Mouse (Mus musculus) cerebellum, adult 11-12 months (tissue): Measurements from ENCODE around the gene Zmynd15.
"Not testable (repeated sequence)": the region's sequence is repeated elsewhere in the genome, so short reads cannot be mapped to it uniquely, and the experiment has no call there.

Experiments
- DNase-seq: peaks from one replicate; pipeline ENCODE4 v3.0.0; 2022

Zmynd15 gene

DNA sequence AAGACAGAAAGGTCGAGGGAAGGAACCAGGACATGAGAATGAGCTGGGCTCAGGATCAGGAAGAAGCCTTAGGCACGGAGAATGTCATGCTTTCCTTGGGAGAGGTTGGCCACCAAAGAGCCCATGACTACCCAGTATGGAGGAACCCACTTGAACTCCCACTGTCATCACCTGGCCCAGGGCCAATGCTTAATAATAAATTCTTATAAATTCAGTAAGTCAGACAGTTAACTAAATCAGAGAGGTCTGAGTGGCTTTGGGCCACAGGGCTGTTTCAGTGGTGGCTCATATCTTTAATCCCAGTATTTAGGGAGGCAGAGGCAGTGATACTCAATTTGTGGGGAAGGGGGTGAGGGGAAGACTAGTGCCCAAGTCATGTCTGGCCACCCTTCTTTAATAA, 8.3 kb upstream of the Zmynd15 start:
- no peak for DNase-seq

DNA sequence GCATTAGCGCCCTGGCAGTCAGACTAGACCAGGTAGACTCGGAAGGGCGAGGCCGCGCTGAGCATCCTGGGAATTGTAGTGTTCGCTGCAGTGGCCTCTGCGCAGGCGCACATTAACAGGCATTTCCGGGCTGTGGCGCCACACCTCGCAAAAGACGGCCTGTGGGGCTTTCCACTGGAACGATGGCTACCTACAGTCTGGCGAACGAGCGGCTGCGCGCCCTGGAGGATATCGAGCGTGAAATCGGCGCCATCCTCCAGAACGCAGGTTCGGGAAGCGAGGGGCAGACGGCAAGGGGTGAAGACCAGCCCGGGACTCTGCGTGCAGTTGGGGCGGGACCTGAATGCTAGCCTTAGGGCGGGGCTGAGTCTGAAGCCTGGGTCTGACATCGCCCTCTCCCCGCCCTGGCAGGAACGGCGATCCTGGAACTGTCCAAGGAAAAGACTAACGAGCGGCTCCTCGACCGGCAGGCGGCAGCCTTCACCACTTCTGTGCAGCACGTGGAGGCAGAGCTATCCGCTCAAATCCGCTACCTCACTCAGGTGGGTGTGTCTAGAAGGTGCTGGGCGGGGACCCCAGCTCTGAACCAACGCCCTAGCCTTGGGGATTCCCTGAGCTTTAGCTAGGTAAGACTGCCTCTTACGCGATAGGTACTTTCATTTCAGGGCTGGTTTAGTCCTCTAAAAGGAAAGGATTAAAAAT, 7.3 kb upstream of the Zmynd15 start, which contains the start of gene Med11:
Gene Med11, plus strand, starts transcription at position 123 of the 702 bp plus-strand sequence.
- peak; percentile 97 for DNase-seq

DNA sequence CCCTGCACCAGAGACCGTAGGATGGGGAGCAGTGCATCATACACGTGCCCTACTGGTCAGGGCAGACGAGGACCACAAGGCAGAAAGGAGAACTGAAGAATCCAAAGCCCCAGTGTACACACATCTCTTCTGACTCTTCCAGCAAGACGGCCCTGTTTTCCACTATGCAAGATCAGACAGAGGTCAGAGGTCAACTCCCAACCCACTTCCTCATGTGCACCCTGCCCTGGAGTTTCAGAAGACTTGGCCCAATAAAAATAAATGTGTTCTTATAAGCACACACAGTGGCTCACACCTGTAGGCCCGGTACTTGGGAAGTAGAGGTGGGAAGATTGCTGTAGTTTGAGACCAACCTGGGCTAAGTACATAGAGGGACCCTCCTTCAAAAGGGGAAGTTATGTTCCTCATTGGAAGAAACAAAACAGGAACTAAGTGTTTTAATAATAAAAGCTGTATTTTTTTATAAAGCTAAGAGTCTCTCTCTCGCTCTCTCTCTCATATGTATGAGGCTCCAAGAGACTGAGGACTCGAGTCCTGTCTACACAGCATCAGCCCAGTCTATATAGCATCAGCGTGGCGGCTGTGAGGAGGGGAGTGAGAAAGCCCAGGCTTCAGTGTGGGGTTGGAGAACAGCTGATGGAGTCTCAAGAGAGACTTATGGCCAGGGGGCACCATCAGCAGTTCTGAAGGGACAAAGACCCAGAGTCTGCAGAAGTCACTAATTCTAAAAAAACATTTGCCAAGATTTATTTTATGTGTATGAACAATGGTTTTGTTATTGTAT, 5.8 kb upstream of the Zmynd15 start:
- no peak for DNase-seq

DNA sequence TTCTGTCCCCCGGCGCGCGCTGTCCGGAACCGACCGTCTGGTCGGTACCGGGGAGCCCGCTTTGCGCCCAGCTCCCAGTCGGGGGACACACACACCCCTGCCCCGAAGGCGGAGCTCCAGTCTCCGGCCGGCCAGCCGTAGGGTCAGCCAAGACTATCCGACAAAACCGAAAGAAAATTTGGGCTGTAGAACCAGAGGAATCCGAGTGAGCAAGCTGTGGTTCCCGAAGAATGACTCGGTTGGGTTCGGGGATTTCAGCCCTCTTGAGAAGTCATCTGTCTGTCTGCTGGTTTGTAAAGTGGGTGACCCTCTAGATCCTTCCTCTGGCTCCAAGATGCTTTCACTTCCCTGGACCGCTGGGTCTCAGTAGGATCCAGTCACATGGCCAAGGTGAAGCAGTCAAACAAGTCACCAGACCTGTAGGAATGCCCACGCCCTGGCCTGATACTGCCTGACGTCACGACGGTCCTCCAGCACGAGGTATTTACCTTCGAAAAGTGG, 418 bp downstream of the Zmynd15 start, which contains the start of gene Cxcl16:
Gene Cxcl16, minus strand, starts transcription at position 384 of the 501 bp plus-strand sequence.
- DNase-seq: no peak

DNA sequence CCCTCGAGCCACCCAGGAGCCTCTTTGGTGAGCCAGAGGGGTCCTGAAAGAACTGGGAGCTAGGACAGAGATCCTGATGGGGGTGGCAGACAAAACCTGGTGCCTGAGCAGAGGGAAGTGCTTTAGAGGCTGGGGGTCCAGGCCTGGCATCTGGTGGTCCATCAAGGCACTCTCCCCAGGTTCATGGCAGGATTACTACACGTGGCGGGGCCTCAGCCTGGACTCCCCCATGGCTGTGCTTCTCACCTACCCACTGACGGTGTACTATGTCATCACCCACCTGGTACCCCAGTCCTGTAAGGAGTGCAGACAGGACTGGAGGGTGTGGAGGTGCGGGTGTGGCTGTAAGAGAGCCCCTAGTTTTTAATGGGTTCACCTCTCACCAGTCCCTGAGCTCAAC, 4.7 kb downstream of the Zmynd15 start:
- no peak for DNase-seq

DNA sequence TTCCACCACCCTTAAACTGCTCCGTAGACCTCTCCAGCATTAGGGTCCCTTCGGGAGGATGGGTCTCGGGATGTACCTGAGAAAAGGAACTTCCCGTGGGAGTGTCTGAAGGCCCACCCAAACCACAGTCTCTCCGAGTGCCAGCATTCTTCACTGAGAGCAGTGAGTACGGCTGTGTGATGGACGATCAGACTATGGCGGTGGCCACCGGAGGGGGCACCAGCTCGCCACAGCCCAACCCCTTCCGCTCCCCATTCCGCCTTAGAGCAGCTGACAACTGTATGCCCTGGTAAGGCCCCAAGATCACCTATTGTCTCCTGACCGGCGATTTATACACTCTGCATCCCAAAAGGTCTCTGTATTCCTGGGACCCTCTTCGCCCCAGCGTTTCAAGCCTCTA, 6.0 kb downstream of the Zmynd15 start:
- DNase-seq: no peak

DNA sequence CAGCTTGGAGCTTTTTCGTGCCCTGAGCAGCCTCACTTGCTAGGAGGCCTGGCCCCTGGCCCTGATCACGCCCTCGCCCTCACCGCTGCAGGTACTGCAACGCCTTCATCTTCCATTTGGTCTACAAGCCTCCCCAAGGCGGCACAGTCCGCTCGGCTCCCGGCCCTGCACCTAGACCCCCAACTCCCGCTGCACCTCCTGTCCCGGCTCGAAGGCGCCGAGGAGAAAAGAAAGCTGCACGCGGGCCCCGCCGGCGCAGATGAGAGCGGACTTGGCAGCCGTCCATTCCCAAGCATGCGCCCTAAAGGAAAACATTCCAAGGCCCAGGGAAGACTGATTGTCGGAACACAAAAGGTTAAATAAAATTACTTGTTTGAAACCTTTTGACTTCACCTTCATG, 6.6 kb downstream of the Zmynd15 start:
- DNase-seq: no peak

DNA sequence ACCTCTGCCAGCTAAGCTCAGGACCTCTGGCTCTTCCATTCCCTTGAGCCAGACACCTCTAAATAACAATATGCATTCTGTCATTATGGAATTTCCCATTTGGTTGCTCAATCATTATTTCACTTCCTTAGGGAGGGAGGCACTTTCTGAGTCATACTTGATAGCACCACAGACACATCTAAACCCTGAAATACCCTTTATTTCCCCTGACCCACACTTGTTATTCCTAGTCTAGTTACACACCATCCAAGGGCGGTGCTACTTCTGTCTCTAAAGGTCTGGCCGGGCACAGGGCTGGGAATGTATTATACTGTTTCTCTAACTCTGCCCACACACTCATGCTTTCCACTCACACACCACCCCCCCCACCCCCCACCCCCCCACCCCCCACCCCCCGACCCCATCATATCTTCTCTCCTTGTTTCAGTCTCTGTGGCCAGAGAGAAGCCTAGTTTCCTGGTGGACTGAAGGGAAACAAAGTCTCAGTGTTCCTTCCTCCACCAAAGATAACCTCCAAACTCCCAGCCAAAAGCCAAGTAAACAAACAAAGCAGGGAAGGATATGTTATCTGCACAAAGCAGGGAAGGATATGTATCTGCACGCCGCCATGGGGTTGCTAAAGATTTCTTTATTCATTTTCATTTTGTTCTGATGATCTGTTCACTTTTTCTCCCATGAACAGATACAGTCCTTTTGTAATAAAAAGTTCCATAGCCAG, 8.8 kb downstream of the Zmynd15 start:
- DNase-seq: no peak

DNA sequence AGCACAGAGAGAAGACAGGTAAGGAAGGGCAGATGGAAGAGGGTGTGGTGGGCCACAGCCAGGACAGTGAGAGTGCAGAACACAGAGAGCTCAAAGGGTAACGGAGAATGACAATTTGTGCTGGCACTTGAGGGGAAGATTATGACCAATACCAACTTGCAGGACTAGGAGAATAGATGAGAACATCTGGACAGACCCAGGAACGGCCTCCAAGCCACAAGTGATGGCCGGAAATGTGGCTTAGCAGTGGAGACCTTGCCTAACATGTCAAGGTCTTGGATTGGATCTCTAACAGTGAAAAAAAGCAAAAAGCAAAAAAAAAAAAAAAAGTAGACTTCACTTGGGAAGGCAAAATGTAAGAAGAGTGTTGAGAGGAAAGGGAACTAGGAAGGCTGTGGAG, 10.5 kb downstream of the Zmynd15 start:
- no peak for DNase-seq

DNA sequence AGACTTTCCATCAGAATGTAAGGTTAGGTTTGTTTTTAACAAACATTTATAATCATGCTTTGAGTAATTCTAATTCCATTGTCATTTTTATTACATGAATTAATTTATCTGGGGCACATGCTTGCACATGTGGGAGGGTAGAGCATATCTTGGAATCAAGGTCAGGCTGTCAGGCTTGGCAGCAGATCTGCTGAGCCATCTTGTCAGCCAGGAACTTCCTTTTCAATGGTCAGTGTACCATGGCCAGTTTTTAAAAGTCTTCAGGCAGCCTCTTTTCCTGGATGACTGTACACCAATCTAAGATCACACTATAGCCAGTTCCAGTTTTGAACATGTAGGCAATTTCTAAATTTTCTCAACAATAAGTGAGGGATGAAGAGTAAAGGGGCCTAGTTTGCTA, 13.5 kb downstream of the Zmynd15 start:
- DNase-seq: no peak

DNA sequence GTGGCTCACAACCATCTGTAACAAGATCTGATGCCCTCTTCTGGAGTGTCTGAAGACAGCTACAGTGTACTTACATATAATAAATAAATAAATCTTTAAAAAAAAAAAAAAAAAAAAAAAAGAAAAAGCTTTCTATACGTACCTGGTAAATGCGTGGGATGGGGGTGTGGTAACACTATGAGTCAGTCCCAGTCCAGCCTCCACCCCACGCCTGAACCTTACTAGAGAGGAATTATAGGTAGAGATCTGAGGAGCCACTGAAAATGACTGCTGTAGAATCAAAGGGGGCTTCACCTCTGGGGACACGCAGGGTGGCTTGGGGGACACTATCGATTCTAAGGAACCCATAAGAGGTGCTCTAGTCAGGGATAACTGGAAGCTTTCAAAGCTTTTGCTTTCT, 14.1 kb downstream of the Zmynd15 start:
- DNase-seq: not testable (repeated sequence)

DNA sequence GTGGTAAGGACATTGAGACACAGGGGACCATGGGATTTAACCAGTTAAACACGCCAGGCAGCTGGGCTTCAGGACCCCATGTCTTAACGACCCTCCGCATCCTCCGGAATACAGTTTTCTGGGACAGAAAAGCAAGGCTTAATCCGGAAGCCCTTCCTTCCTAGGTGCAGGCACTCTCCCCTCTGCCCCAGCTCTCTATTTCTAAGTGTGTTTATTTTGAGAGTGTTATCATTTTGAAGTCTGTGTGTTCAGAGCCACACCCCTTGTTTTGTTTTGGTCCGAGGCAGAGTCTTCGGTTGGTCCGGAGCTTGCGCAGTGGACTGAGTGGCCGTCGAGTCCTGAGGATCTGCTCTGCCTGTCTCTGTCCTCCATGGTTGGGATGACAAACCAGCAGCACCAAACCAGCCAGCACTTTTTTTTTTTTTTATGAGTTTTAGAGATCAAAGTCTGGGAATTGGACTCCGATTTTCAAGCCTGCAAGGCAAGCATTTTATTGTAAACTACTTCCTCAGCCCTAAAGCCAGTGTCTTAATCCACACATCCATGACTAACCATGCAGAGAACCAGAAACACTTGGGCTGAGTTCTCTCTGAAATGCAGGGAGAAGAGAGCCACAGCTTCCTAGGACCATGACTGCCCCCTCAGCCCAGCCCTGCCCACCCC, 15.8 kb downstream of the Zmynd15 start:
- no peak for DNase-seq

DNA sequence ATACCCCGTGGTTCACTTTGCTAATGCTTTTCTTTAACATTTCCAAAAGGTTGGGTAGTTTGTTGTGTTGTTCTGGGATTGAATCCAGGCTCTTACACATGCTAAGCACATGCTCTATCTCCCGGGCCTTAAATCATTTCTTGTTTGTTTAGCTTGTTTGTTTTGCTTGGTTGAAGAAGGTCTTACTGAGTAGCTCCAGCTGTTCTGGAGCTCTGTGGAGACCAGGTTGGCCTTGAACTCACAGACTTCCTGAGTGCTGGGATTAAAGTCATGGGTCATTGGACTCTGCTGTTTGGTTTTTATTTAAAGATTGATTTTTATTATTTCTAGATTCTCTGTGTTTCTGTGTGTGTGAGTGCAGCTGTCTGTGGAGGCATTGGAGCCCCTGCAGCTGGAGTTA, 26.3 kb downstream of the Zmynd15 start:
- DNase-seq: no peak

DNA sequence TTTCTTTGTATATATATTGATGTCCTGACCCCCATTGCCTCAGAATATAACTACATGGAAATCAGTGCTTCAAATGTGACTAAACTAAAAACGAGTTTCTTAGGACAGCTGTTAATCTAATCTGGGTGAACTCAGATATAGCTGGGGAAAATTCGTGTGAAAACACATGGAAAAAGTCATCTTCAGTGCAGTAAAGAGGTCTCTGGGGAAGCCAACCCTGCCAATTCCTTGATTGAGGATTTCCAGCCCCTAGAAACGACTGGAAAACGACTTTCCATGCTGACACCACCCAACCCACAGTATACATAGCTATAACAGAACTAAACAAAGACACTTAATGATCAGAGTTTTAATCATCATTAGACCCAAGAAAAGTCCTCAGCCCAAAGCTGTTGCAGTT, 28.6 kb downstream of the Zmynd15 start:
- no peak for DNase-seq

DNA sequence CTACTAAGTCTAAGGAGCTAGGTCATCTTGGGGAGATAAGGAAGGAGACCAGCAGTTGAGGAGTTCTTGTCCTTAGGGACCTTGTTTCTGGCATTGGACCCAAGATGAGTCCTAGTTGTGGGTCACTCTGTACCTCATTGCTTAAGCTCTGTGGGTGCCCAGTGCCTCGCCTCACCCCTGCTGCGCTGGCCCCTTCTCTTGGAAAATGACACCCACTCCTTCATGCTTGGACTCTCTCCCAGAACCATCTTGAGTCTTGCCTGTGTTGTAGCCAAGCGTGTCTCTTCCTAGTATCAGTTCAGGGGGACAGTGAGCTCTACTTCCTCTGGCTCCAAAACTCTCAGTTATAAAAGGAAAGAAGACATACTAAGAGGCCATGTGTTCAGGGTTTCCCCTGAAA, 29.9 kb downstream of the Zmynd15 start:
- DNase-seq: no peak

DNA sequence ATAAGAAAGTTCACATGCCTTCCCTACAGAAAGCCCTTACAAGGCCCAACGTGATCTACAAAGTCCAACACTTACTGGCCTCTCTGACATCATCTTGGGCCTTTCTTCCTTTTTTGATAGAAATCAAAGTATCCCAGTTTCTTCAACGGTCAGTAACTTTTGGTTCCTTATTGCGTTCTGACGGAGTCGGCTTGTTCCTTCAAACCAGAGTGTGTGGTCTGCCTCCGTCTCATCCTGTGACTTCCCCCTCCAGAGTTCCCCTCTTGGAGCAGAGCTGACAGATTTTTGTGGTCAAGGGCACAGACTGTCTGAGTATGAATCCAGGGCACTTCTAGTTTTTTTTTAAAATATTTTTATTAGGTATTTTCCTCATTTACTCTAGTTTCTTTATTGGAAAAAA, 30.5 kb downstream of the Zmynd15 start:
- DNase-seq: no peak

DNA sequence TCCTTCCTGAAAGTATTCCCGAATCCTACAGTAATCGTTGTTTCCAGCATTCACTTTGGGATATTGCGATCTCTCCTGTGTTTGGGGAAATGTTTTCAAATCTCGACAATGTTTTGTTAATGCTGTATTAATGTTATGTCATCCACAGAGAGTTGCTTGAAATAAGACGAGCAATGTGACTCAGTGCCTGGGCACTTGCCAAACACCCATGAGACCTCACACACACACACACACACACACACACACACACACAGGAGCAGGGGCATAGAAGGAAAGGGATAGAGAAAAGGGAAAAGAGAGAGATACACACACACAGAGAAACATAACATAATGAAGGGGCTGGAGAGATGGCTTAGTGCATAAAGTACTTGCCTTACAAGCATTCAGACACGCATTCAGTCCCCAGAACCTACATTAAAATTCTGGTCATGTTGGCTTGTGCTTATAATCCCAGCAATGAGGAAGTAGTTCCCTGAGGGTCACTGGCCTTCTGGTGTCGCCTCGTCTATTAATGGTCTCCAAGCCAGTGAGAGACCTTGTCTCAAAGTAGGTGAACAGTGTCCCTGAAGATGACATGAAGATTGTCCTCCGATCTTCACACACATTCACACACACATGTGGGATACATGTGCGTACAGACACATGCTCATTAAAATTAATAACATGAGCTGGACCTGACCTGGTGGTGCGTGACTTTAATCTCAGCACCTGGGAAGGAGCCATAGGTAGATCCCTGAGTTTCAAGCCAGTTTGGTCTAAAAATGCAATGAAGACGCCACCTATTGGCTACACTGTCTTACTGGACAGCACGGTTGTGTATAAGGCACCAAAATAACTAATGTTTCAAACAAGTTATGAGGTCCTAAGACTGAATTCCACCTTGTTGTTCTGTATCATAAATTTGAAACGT, 40.6 kb downstream of the Zmynd15 start:
- no peak for DNase-seq

DNA sequence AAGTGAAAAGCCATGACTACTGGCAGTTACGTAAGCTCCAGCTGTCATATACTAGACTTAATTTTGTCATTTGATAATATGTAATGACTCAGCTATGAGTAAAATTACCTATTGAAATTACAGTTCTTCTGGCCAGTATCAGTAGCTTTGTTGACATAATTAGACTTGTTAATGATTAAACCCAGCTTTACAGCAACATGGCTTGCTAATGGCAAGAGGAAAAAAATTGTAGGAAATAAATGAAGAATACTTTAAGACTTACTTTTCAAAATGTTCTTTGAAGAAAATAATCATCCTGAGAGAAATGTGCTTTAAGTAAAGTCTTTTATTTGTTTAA, 41.2 kb downstream of the Zmynd15 start:
- DNase-seq: no peak

DNA sequence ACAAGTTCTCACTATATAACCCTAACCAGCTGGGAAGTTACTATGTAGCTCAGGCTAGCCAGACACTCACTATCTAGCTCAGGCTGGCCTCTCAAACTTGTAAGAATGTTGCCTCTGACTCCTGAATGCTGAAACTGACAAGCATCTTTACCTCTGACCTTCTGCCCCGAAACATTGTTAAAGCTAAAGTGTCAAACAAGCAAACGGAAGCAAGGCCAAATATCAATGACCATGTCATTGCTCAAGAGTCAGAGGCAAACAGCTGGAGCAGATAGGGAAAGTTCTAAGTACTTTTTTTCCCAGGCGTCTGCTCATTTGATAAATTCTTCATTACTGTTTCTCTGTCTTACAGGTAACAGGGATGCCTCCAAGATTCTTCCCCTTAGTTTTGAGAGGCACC, 42.8 kb downstream of the Zmynd15 start:
- DNase-seq: no peak

DNA sequence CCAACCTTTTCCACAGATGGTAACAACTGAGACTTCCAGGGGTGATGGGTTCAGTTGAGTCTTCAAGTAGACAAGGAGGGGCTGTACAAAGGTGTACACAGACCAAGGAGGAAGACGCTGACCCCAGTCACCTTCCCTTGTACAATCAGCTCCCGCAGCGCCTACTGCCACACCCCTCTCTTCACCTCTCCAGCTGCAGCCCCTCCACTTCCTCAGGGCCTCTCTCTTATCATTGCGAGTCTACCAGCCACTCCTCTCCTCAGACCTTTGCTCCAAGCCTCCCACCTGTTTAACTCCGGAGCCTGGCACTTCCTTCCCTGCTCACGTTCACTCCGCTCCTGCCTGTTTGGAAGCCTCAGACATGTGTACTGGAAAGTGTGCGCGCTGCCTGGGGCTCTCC, 45.7 kb downstream of the Zmynd15 start, which contains the start of gene Tm4sf5:
Gene Tm4sf5, plus strand, starts transcription at position 275 of the 400 bp plus-strand sequence.
- DNase-seq: no peak

DNA sequence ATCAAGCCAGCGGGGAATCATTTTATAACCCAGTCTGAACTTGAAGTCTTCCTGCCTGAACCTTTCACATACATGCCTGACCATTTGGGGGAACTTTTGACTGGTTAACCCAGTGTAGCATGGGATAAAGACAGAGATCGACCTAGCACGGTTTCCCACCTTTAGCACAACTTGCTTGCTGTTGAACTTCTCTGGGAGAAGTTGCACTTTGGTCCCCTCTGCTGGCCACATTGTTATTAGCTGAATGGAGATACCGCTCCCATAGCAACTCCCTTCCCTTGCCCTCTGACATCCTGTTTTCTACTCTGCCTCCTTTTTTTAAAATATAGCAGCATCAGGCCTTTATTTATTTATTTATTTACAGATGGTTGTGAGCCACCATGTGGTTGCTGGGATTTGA, 47.2 kb downstream of the Zmynd15 start:
- DNase-seq: no peak

DNA sequence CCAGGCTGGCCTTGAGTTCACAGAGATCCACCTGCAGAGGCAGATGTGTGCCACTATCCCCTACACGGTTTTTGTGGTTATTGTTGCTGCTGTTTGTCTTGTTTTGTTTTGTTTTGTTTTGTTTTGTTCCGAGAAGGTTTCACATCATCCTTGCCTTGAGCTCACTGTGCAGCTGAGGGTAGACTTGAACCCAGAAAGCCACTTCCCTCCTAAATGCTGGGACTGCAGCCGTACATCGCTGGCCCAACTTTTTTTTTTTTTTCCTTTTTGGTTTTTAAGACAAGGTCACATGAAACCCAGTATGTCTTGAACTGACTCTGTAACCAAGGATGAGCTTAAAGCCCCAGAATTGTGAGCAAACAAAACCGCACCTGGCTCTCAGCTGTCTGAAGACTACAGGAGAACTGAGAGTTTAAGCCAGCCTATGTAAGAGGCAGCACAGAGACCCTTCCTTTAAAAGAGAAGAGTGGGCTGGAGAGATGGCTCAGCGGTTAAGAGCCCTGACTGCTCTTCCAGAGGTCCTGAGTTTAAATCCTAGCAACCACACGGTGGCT, 47.8 kb downstream of the Zmynd15 start:
- DNase-seq: no peak
